Mouse (Mus musculus): ENCODE data around the gene Cd2bp2. TPM values are rescaled to one million over a fixed set of nuclear protein-coding genes. Genes with fewer than 3 reads are reported as not detected.

Gene Cd2bp2
- total RNA-seq (2021), result 10 to 100 TPM; 51.6 to 62.3 TPM
- long read RNA-seq, experiment 1, transcript Cd2bp2-202 (7 exons, 3,284 nt), result major isoform, 27 of 43 reads
- long read RNA-seq, experiment 1, partial matches to known transcripts, result 6 of 43 reads
- long read RNA-seq, experiment 1, other reads (novel, unspliced or antisense), result 10 of 43 reads
- long read RNA-seq, experiment 2, transcript Cd2bp2-202 (7 exons, 3,284 nt), result major isoform, 57 of 87 reads
- long read RNA-seq, experiment 2, partial matches to known transcripts, result 14 of 87 reads
- long read RNA-seq, experiment 2, other reads (novel, unspliced or antisense), result 13 of 87 reads

- peak; percentile 87 to 90 for DNase-seq (ENCODE audit: low spot score in 2 of 2)
Observed at GRCm38 (mm10) chr7:127195544-127196295, at the start of gene Cd2bp2. Gene Cd2bp2, minus strand, starts transcription at chr7:127196050.

GRCm38 (mm10) chr7:127244658-127245510 lies 49.0 kb upstream of the Cd2bp2 start:
- no peak for DNase-seq (ENCODE audit: low spot score in 2 of 2)

GRCm38 (mm10) chr7:127243870-127244657 lies 48.2 kb upstream of the Cd2bp2 start, which contains the start of gene Zfp771:
Gene Zfp771, plus strand, starts transcription at chr7:127244274.
- DNase-seq (ENCODE audit: low spot score in 2 of 2), result peak; percentile 95 to 96

- no peak for DNase-seq (ENCODE audit: low spot score in 2 of 2)
Observed at GRCm38 (mm10) chr7:127243361-127243867, 47.6 kb upstream of the Cd2bp2 start.

GRCm38 (mm10) chr7:127234777-127235176 lies 38.9 kb upstream of the Cd2bp2 start:
- DNase-seq (ENCODE audit: low spot score in 2 of 2), result no peak

- DNase-seq (ENCODE audit: low spot score in 2 of 2), result no peak
Observed at GRCm38 (mm10) chr7:127233765-127234164, 37.9 kb upstream of the Cd2bp2 start.

- no peak for DNase-seq (ENCODE audit: low spot score in 2 of 2)
Observed at GRCm38 (mm10) chr7:127233368-127233749, 37.5 kb upstream of the Cd2bp2 start.

GRCm38 (mm10) chr7:127232622-127233367 lies 36.9 kb upstream of the Cd2bp2 start, which contains the start of the genes Zfp553 and Sept1:
Gene Zfp553, plus strand, starts transcription at chr7:127233061.
Gene Sept1, minus strand, starts transcription at chr7:127233130.
- DNase-seq (ENCODE audit: low spot score in 2 of 2), result peak; percentile 79

GRCm38 (mm10) chr7:127231826-127232621 lies 36.2 kb upstream of the Cd2bp2 start:
- no peak for DNase-seq (ENCODE audit: low spot score in 2 of 2)

GRCm38 (mm10) chr7:127231376-127231775 lies 35.5 kb upstream of the Cd2bp2 start:
- no peak for DNase-seq (ENCODE audit: low spot score in 2 of 2)

- peak; percentile 73 to 78 for DNase-seq (ENCODE audit: low spot score in 2 of 2)
Observed at GRCm38 (mm10) chr7:127228615-127229303, 32.9 kb upstream of the Cd2bp2 start.

GRCm38 (mm10) chr7:127225147-127225995 lies 29.5 kb upstream of the Cd2bp2 start:
- no peak for DNase-seq (ENCODE audit: low spot score in 2 of 2)

- no peak for DNase-seq (ENCODE audit: low spot score in 2 of 2)
Observed at GRCm38 (mm10) chr7:127224616-127225015, 28.8 kb upstream of the Cd2bp2 start.

GRCm38 (mm10) chr7:127223515-127224478 lies 27.9 kb upstream of the Cd2bp2 start:
- DNase-seq (ENCODE audit: low spot score in 2 of 2), result no peak

GRCm38 (mm10) chr7:127223106-127223505 lies 27.3 kb upstream of the Cd2bp2 start:
- no peak for DNase-seq (ENCODE audit: low spot score in 2 of 2)

- no peak for DNase-seq (ENCODE audit: low spot score in 2 of 2)
Observed at GRCm38 (mm10) chr7:127220440-127220839, 24.6 kb upstream of the Cd2bp2 start.

Measured in adrenal gland, adult 18-20 months (tissue).